Comparison of ENCODE assay signal across 8 mouse cellular contexts in the genomic region with DNA sequence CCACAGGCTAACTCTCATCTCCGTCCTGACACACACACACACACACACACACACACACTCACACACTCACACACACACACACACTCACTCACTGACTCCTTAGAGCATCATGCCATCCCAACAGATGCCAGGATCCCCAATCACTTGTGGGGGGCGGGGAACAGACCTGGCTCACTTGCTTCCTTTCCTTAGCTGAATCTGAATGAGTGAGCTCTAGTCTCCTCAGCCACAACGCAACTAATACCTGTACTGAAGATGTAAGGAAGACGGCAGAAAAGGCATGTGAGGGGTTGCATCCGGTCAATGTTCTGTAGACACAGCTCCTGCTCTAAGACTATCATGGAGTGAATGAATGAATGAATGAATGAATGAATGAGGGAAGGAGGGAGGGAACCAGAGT.
DNase-seq lines count a peak whose midpoint lies in the region; ATAC-seq and TF ChIP-seq lines count a peak whose summit lies in the region.

No protein-coding gene starts in this region.

- H3K9me3 ChIP-seq in heart, embryonic 13.5 days, result no peaks in the 10 kb centered on the region
- H3K9me3 ChIP-seq in midbrain, embryonic 12.5 days, result no peaks in the 10 kb centered on the region
- H3K9me3 ChIP-seq in midbrain, embryonic 10.5 days (replicated peaks), result no peaks in the 10 kb centered on the region
- H3K9me3 ChIP-seq in intestine, postnatal 0 days (ENCODE audit: control insufficient read depth), result no peaks in the 10 kb centered on the region
- no peaks in the 10 kb centered on the region for H3K9me3 ChIP-seq in stomach, postnatal 0 days (ENCODE audit: control insufficient read depth, low read length)

- TF ChIP-seq CTCF in intestine, postnatal 0 days (IDR thresholded peaks at IDR 0.05; ENCODE audit: low read depth), result no peak
- no peak for TF ChIP-seq CTCF in stomach, postnatal 0 days (IDR thresholded peaks at IDR 0.05; ENCODE audit: low read depth)

- DNase-seq in heart, postnatal 36 days, result no peak
- no peak for DNase-seq in midbrain, embryonic 10.5 days (ENCODE audit: low spot score)
- DNase-seq in stomach, postnatal 0 days (ENCODE audit: low spot score), result no peak
- DNase-seq in cerebellum, adult 18-20 months, result no peak
- DNase-seq in kidney, adult 8-10 months, result no peak

- intact Hi-C loops in heart, postnatal 36 days (cut with DNase I), result no loop called here

- peak overlapping the region; percentile 89 for H3K27ac ChIP-seq in heart, embryonic 13.5 days (replicated peaks)
- peak overlapping the region; percentile 52 for H3K27ac ChIP-seq in midbrain, embryonic 12.5 days (replicated peaks)
- H3K27ac ChIP-seq in midbrain, embryonic 10.5 days (replicated peaks), result no peak overlapping the region
- no peak overlapping the region for H3K27ac ChIP-seq in intestine, postnatal 0 days (ENCODE audit: low read depth, low read length)
- no peak overlapping the region for H3K27ac ChIP-seq in stomach, postnatal 0 days (replicated peaks)

- H3K4me2 ChIP-seq in heart, embryonic 13.5 days, result peak overlapping the region; percentile 65
- H3K4me2 ChIP-seq in midbrain, embryonic 12.5 days (replicated peaks), result no peak overlapping the region
- peak overlapping the region; percentile 44; the same call in 1 of the 2 replicates for H3K4me2 ChIP-seq in intestine, postnatal 0 days (replicated peaks; ENCODE audit: low read depth)
- peak overlapping the region; percentile 42 for H3K4me2 ChIP-seq in stomach, postnatal 0 days (replicated peaks; ENCODE audit: low read depth)

- no peak for TF ChIP-seq EP300 in stomach, postnatal 0 days (optimal IDR thresholded peaks at IDR 0.05)

- H3K4me1 ChIP-seq in heart, embryonic 13.5 days, result peaks cover 75% of the 10 kb centered on the region
- peaks cover 94% of the 10 kb centered on the region for H3K4me1 ChIP-seq in midbrain, embryonic 12.5 days
- peaks cover 64% of the 10 kb centered on the region for H3K4me1 ChIP-seq in midbrain, embryonic 10.5 days
- no peaks in the 10 kb centered on the region for H3K4me1 ChIP-seq in intestine, postnatal 0 days (replicated peaks; ENCODE audit: control insufficient read depth, insufficient read depth, low read length)
- peaks cover 2% of the 10 kb centered on the region; the same call in 1 of the 2 replicates for H3K4me1 ChIP-seq in stomach, postnatal 0 days (replicated peaks; ENCODE audit: control insufficient read depth, insufficient read depth)

- peak overlapping the region; percentile 39 for H3K4me3 ChIP-seq in heart, embryonic 13.5 days
- no peak overlapping the region for H3K4me3 ChIP-seq in midbrain, embryonic 12.5 days
- no peak overlapping the region for H3K4me3 ChIP-seq in midbrain, embryonic 10.5 days
- H3K4me3 ChIP-seq in intestine, postnatal 0 days (ENCODE audit: low read depth, low read length), result no peak overlapping the region
- no peak overlapping the region for H3K4me3 ChIP-seq in stomach, postnatal 0 days (ENCODE audit: low read depth, low read length)

- H3K9ac ChIP-seq in heart, embryonic 13.5 days, result peak overlapping the region; percentile 69
- no peak overlapping the region for H3K9ac ChIP-seq in midbrain, embryonic 12.5 days (replicated peaks)
- no peak overlapping the region for H3K9ac ChIP-seq in intestine, postnatal 0 days (ENCODE audit: low read depth, low read length)
- no peak overlapping the region for H3K9ac ChIP-seq in stomach, postnatal 0 days (ENCODE audit: low read length)

- no peak for ATAC-seq in heart, embryonic 13.5 days (ENCODE audit: extremely low read depth, insufficient number of reproducible peaks, low FRiP score, low TSS enrichment)
- no peak for ATAC-seq in midbrain, embryonic 12.5 days (ENCODE audit: low FRiP score, low read depth)
- ATAC-seq in intestine, postnatal 0 days, result no peak
- ATAC-seq in stomach, postnatal 0 days (ENCODE audit: low FRiP score, low TSS enrichment), result no peak

- peaks cover 20% of the 10 kb centered on the region; the same call in 1 of the 2 replicates for H3K27me3 ChIP-seq in heart, embryonic 13.5 days (replicated peaks)
- no peaks in the 10 kb centered on the region for H3K27me3 ChIP-seq in midbrain, embryonic 12.5 days
- H3K27me3 ChIP-seq in midbrain, embryonic 10.5 days (ENCODE audit: low read depth, poor library complexity, severe bottlenecking), result no peaks in the 10 kb centered on the region
- no peaks in the 10 kb centered on the region for H3K27me3 ChIP-seq in intestine, postnatal 0 days (replicated peaks; ENCODE audit: control insufficient read depth, insufficient read depth, low read length)
- no peaks in the 10 kb centered on the region for H3K27me3 ChIP-seq in stomach, postnatal 0 days (ENCODE audit: control insufficient read depth, insufficient read depth, low read length)

- H3K36me3 ChIP-seq in heart, embryonic 13.5 days, result no peaks in the 10 kb centered on the region
- no peaks in the 10 kb centered on the region for H3K36me3 ChIP-seq in midbrain, embryonic 12.5 days
- no peaks in the 10 kb centered on the region for H3K36me3 ChIP-seq in midbrain, embryonic 10.5 days
- no peaks in the 10 kb centered on the region for H3K36me3 ChIP-seq in intestine, postnatal 0 days (ENCODE audit: control insufficient read depth, insufficient read depth)
- H3K36me3 ChIP-seq in stomach, postnatal 0 days (ENCODE audit: control insufficient read depth, insufficient read depth, low read length), result no peaks in the 10 kb centered on the region

- 68% methylated on average over 5 of the region's 5 CpGs for WGBS in heart, embryonic 13.5 days
- 78% methylated on average over 5 of the region's 5 CpGs for WGBS in midbrain, embryonic 12.5 days
- 94% methylated on average over 5 of the region's 5 CpGs for WGBS in midbrain, embryonic 10.5 days
- 77% methylated on average over 5 of the region's 5 CpGs for WGBS in intestine, postnatal 0 days
- WGBS in stomach, postnatal 0 days, result 61% methylated on average over 5 of the region's 5 CpGs

Comparison
In these comparisons a context has a peak if more than half of its experiments do, and no peak if none do; other contexts are left out.
1. H3K27ac ChIP-seq: peak in heart, embryonic 13.5 days (single experiment) and midbrain, embryonic 12.5 days (single experiment); none in midbrain, embryonic 10.5 days (single experiment), intestine, postnatal 0 days (single experiment) and stomach, postnatal 0 days (single experiment).